Mouse (Mus musculus) cortical plate, adult 2 months (tissue): Measurements from ENCODE around the gene Olfr91.

ENCODE experiments used
- CTCF ChIP-seq: fragments of 200-500 bp; IDR thresholded peaks from 2 replicates; pipeline ENCODE4 v1.5.1; 2011; ENCODE audit warnings: mild to moderate bottlenecking, control low read depth, low read length; ENCODE audit not compliant: insufficient read depth; ENCODE audit errors: extremely low read depth
- POLR2A ChIP-seq: fragments of 200-500 bp; IDR thresholded peaks from 2 replicates; pipeline ENCODE4 v1.6.1; 2011; ENCODE audit warnings: mild to moderate bottlenecking, low read length, control low read depth; ENCODE audit not compliant: insufficient read depth; ENCODE audit errors: extremely low read depth

GRCm38 (mm10) chr17:37047332-37047976 lies 50.6 kb downstream of the Olfr91 start:
- TF ChIP-seq CTCF (no peak), POLR2A (no peak)
